Mouse (Mus musculus) intestine, embryonic 16.5 days (tissue): ENCODE data around the gene Nt5c3b. TPM values are rescaled to one million over a fixed set of nuclear protein-coding genes. Genes with fewer than 3 reads are reported as not detected.

ENCODE experiments used
- ATAC-seq: fragments of 200-750 bp; cut with Nextera tagmentation; 2 replicates; pipeline ENCODE4 v1.8.0; 2017; ENCODE audit warnings: moderate TSS enrichment, moderate library complexity
- H3K27ac ChIP-seq: fragments of 300-500 bp; sonication (generic); 2 replicates; pipeline ENCODE4 v1.5.1; 2014; ENCODE audit warnings: mild to moderate bottlenecking, low read length
- H3K27me3 ChIP-seq: fragments of 300-500 bp; sonication (generic); replicated peaks from 2 replicates; pipeline ENCODE4 v1.6.1; 2014; ENCODE audit warnings: low read length, control low read depth, mixed read lengths; ENCODE audit not compliant: control insufficient read depth, insufficient read depth
- H3K36me3 ChIP-seq: fragments of 300-500 bp; sonication (generic); 2 replicates; pipeline ENCODE4 v1.6.1; 2014; ENCODE audit warnings: low read length, control low read depth; ENCODE audit not compliant: control insufficient read depth, insufficient read depth
- H3K4me1 ChIP-seq: fragments of 300-500 bp; sonication (generic); 2 replicates; pipeline ENCODE4 v1.6.1; 2014; ENCODE audit warnings: low read length, control low read depth, mixed read lengths; ENCODE audit not compliant: control insufficient read depth, insufficient read depth
- H3K4me2 ChIP-seq: fragments of 300-500 bp; sonication (generic); 2 replicates; pipeline ENCODE4 v1.6.1; 2014; ENCODE audit warnings: low read depth, low read length, control low read depth
- H3K4me3 ChIP-seq: fragments of 300-500 bp; sonication (generic); 2 replicates; pipeline ENCODE4 v1.5.1; 2014; ENCODE audit warnings: mild to moderate bottlenecking, low read length
- H3K9ac ChIP-seq: fragments of 300-500 bp; sonication (generic); 2 replicates; pipeline ENCODE4 v1.6.1; 2014; ENCODE audit warnings: low read depth, low read length
- H3K9me3 ChIP-seq: fragments of 300-500 bp; sonication (generic); 2 replicates; pipeline ENCODE4 v1.6.1; 2016; ENCODE audit warnings: low read length, control low read depth; ENCODE audit not compliant: control insufficient read depth
- WGBS: fragments of 180-500 bp; shearing (Covaris S2); extraction: QIAGEN DNeasy Blood & Tissue Kit; methylation state at CpG from one replicate; pipeline ENCODE4 v1.1.7; 2014; 5-methylcytosine and 5-hydroxymethylcytosine counted together
- polyA plus RNA-seq: library from polyadenylated mRNA; unstranded; fragments of >200 nt; fragmentation: Nextera tagmentation; extraction: Ambion mirVana; gene quantifications from 2 replicates; pipeline ENCODE4 v1.2.1, GENCODE M21; 2015

Nt5c3b gene
- polyA plus RNA-seq, 1 experiment from 2014 or later = 85.8 TPM

- Histone ChIP-seq H3K36me3 (peaks cover 7% of the 10 kb centered on the region; the same call in 1 of the 2 replicates), H3K9ac (no peak overlapping the region), H3K4me2 (no peak overlapping the region), H3K9me3 (no peaks in the 10 kb centered on the region), H3K27me3 (no peaks in the 10 kb centered on the region), H3K4me3 (no peak overlapping the region), H3K4me1 (peaks cover 6% of the 10 kb centered on the region; the same call in 1 of the 2 replicates), H3K27ac (no peak overlapping the region)
- ATAC-seq = no peak
- 77% methylated on average over 1 of the region's 1 CpGs for WGBS
Observed at GRCm38 (mm10) chr11:100465833-100466232, 24.2 kb upstream of the Nt5c3b start.

- Histone ChIP-seq H3K4me2 (no peak overlapping the region), H3K9me3 (no peaks in the 10 kb centered on the region), H3K4me3 (no peak overlapping the region), H3K9ac (no peak overlapping the region), H3K36me3 (peaks cover 7% of the 10 kb centered on the region; the same call in 1 of the 2 replicates), H3K4me1 (peaks cover under 1% of the 10 kb centered on the region; the same call in 1 of the 2 replicates), H3K27ac (no peak overlapping the region), H3K27me3 (no peaks in the 10 kb centered on the region)
- 84% methylated on average over 1 of the region's 1 CpGs for WGBS
- no peak for ATAC-seq
Observed at GRCm38 (mm10) chr11:100465229-100465792, 23.7 kb upstream of the Nt5c3b start.

- H3K4me2 ChIP-seq = no peak overlapping the region
- peaks cover 7% of the 10 kb centered on the region; the same call in 1 of the 2 replicates for H3K36me3 ChIP-seq
- 87% methylated on average over 10 of the region's 10 CpGs for WGBS
- H3K4me1 ChIP-seq = no peaks in the 10 kb centered on the region
- no peaks in the 10 kb centered on the region for H3K9me3 ChIP-seq
- H3K4me3 ChIP-seq = no peak overlapping the region
- ATAC-seq = no peak
- no peak overlapping the region for H3K27ac ChIP-seq
- H3K27me3 ChIP-seq = no peaks in the 10 kb centered on the region
- H3K9ac ChIP-seq = no peak overlapping the region
Observed at GRCm38 (mm10) chr11:100462699-100463098, 21.1 kb upstream of the Nt5c3b start.

DNA sequence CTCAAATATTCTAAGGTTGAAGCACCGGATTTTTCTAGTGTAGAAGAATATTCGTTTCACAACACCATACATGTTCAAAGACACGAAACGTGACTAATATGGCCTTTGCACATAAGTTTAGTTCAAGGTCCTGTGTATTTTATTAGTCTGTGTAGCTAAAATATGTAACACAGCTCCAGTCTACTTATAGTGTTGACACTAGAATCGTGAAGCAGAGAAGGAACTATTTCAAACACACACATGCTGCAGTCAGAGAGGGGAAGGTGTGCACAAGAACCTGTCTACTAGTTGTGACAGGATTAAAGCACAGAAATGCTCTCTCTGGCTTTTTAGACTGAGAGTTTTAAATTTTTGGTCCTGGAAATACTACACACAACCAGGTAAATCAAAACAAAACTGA is 16.1 kb upstream of the Nt5c3b start:
- no peaks in the 10 kb centered on the region for H3K4me1 ChIP-seq
- no peak overlapping the region for H3K27ac ChIP-seq
- H3K9me3 ChIP-seq = no peaks in the 10 kb centered on the region
- 77% methylated on average over 5 of the region's 5 CpGs for WGBS
- no peak overlapping the region for H3K4me3 ChIP-seq
- H3K4me2 ChIP-seq = no peak overlapping the region
- H3K9ac ChIP-seq = no peak overlapping the region
- no peaks in the 10 kb centered on the region for H3K27me3 ChIP-seq
- ATAC-seq = no peak
- peaks cover 7% of the 10 kb centered on the region; the same call in 1 of the 2 replicates for H3K36me3 ChIP-seq

DNA sequence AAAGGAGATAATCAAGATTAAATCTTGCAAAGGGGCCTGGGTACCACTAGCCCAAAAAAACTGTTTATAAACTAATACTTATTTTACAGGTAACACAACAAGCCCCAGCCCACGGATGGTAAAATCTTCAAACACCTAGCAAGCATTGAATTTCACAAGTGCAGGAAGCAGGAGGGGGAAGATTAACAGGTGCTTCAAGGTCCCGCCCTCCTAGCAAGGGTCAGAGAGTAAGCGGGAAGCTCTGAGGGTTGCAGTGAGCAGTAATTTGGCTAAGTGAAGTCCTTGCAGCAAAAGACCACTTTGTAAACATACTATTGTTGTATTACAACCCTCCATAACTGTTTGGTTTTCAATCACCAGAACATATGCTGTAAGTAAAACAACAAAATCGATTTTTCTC is 15.6 kb upstream of the Nt5c3b start:
- Histone ChIP-seq H3K4me3 (no peak overlapping the region), H3K27me3 (no peaks in the 10 kb centered on the region), H3K4me1 (no peaks in the 10 kb centered on the region), H3K4me2 (no peak overlapping the region), H3K27ac (no peak overlapping the region), H3K9ac (no peak overlapping the region), H3K9me3 (no peaks in the 10 kb centered on the region), H3K36me3 (0 out of 2 replicates have a peak, but pooled peaks cover 6% of the 10 kb centered on the region)
- WGBS = 56% methylated on average over 4 of the region's 4 CpGs
- ATAC-seq = no peak

DNA sequence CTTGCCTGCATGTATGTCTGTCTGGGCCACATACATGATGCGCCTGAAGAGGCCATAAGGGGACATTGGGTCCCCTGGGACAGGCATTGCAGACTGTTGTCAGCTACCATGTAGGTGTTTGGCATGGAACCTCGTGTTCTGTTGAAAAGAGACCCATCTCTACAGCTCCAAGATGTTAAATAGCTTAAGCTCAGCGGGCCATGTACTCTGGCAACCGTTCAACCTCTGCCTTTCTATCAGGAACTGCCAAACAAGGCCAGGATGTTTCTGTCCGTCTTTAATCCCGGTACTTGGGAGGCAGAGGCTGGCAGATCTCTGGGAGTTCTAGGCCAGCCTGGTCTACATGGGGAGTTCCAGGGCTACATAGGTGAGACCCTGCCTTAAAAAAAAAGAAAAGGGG is 1.0 kb upstream of the Nt5c3b start:
- WGBS = 84% methylated on average over 6 of the region's 6 CpGs
- H3K27ac ChIP-seq = no peak overlapping the region

GRCm38 (mm10) chr11:100440691-100441522 is 701 bp downstream of the Nt5c3b start:
- peaks cover 4% of the 10 kb centered on the region; the same call in 1 of the 2 replicates for H3K36me3 ChIP-seq
- H3K4me1 ChIP-seq = peaks cover 11% of the 10 kb centered on the region
- H3K9me3 ChIP-seq = no peaks in the 10 kb centered on the region
- peak; percentile 99 for ATAC-seq
- WGBS = 1% methylated on average over 52 of the region's 52 CpGs
- no peak overlapping the region for H3K27ac ChIP-seq
- H3K4me3 ChIP-seq = peak overlapping the region; percentile 75
- peak overlapping the region; percentile 90 for H3K9ac ChIP-seq
- no peaks in the 10 kb centered on the region for H3K27me3 ChIP-seq
- H3K4me2 ChIP-seq = peak overlapping the region; percentile 79

More for the DNA sequence above, 1.0 kb upstream of the Nt5c3b start:
- no peaks in the 10 kb centered on the region for H3K36me3 ChIP-seq
- ATAC-seq = no peak
- no peak overlapping the region for H3K4me2 ChIP-seq
- no peak overlapping the region for H3K9ac ChIP-seq
- no peaks in the 10 kb centered on the region for H3K27me3 ChIP-seq
- no peaks in the 10 kb centered on the region for H3K9me3 ChIP-seq
- H3K4me3 ChIP-seq = no peak overlapping the region
- H3K4me1 ChIP-seq = peaks cover 11% of the 10 kb centered on the region

DNA sequence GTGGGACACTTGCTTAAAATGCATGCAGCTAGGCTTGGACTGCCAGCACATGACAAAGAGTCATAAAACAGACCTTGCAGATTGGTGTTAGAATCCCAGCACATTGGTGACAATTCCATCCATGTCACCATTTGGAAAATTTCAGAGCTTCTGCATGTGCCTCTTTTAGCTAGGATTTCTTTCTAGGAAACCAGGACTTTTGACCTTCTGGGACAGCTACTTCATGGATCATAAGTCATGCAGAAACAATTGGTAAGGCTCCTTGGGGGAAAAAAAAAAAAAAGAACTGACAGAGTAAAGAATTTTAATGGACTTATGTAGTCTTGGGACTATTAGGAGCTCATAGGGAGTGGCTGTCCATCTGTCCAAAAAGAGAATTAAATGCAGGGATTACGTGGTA is 3.7 kb downstream of the Nt5c3b start:
- Histone ChIP-seq H3K4me2 (no peak overlapping the region), H3K27me3 (no peaks in the 10 kb centered on the region), H3K27ac (no peak overlapping the region), H3K36me3 (peaks cover 6% of the 10 kb centered on the region), H3K4me3 (no peak overlapping the region), H3K4me1 (peaks cover 11% of the 10 kb centered on the region), H3K9me3 (no peaks in the 10 kb centered on the region), H3K9ac (no peak overlapping the region)
- no peak for ATAC-seq
- 90% methylated on average over 1 of the region's 1 CpGs for WGBS

- Histone ChIP-seq H3K27ac (no peak overlapping the region), H3K36me3 (peaks cover 6% of the 10 kb centered on the region), H3K4me3 (no peak overlapping the region), H3K9me3 (no peaks in the 10 kb centered on the region), H3K9ac (no peak overlapping the region), H3K4me2 (no peak overlapping the region), H3K4me1 (peaks cover 5% of the 10 kb centered on the region; the same call in 1 of the 2 replicates), H3K27me3 (no peaks in the 10 kb centered on the region)
- 80% methylated on average over 9 of the region's 9 CpGs for WGBS
- no peak for ATAC-seq
Observed at GRCm38 (mm10) chr11:100435678-100436246, 5.8 kb downstream of the Nt5c3b start.
